ENCODE assay signal across 8 mouse cellular contexts in the genomic region with DNA sequence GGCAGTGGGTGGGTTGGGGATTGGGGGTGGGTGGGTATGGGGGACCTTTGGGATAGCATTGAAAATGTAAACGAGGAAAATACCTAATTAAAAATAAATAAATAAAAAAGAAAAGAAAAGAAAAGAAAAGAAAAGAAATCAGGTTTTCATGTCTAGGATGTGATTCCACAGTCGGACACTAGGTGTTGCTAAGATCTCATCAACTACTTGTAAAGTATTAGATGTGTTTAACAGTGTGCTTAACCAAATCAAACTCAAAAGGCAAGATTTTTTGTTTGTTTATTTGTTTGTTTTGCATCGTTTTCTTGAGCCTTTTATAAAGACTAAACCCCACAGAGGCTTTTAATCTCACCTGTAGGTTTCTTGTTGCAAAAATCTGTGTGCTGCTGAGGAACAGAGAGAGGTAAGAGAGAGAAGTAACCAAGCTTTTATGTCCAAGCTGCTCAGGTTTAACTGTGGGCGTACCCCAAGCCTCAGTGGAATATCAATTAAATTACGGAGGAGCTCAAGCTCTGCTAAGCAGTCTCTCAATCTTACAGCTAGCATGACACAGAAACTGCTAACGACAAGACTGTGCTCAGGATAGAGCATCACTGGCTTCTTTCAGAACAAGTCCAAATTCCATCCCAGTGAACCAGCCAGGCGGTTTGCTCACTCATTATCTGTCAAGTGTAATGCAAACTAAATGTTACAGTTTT. TPM values are rescaled to one million over a fixed set of nuclear protein-coding genes. Genes with fewer than 3 reads are reported as not detected.
DNase-seq lines count a peak whose midpoint lies in the region; ATAC-seq and TF ChIP-seq lines count a peak whose summit lies in the region.
"Had no signal": no experiment of that assay in that cellular context is flagged by ENCODE, and none has a peak within 500 bp of the region (broad histone marks: within the 10 kb centered on the region; RNA-seq: fewer than 3 reads in every experiment).

No protein-coding gene starts in this region.

- no peak overlapping the region for H3K4me2 ChIP-seq in midbrain, embryonic 14.5 days (ENCODE audit: low read length)

- TF ChIP-seq EP300 in MEL (IDR thresholded peaks at IDR 0.05; ENCODE audit: low read depth in 1 of 2, low read length in 2 of 2): no peak

- H3K27ac ChIP-seq in MEL (ENCODE audit: control insufficient read depth, low read depth, low read length): no peak overlapping the region
- no peak overlapping the region for H3K27ac ChIP-seq in midbrain, embryonic 14.5 days (replicated peaks; ENCODE audit: low read depth, low read length)

- no peaks in the 10 kb centered on the region for H3K79me2 ChIP-seq in MEL (ENCODE audit: control insufficient read depth, insufficient read depth, low read length, poor library complexity)

- H3K9me3 ChIP-seq in MEL (replicated peaks; ENCODE audit: insufficient read depth, low read length): no peaks in the 10 kb centered on the region
- no peaks in the 10 kb centered on the region for H3K9me3 ChIP-seq in midbrain, embryonic 14.5 days (ENCODE audit: control insufficient read depth, low read length)

- no peaks in the 10 kb centered on the region for H3K4me1 ChIP-seq in MEL (ENCODE audit: control insufficient read depth in 1 of 2, insufficient read depth in 2 of 2, low read length in 2 of 2)
- H3K4me1 ChIP-seq in midbrain, embryonic 14.5 days (ENCODE audit: control insufficient read depth, insufficient read depth, low read length): no peaks in the 10 kb centered on the region

- no peaks in the 10 kb centered on the region for H3K27me3 ChIP-seq in MEL (ENCODE audit: control insufficient read depth in 1 of 2, insufficient read depth in 2 of 2, low read length in 2 of 2)
- H3K27me3 ChIP-seq in midbrain, embryonic 14.5 days (ENCODE audit: control insufficient read depth, insufficient read depth, low read length): no peaks in the 10 kb centered on the region

- no peaks in the 10 kb centered on the region for H3K36me3 ChIP-seq in MEL (ENCODE audit: control insufficient read depth in 1 of 2, insufficient read depth in 2 of 2, low read length in 2 of 2)
- H3K36me3 ChIP-seq in midbrain, embryonic 14.5 days (ENCODE audit: control insufficient read depth, insufficient read depth, low read length): no peaks in the 10 kb centered on the region

- TF ChIP-seq POLR2A in MEL (IDR thresholded peaks at IDR 0.05; ENCODE audit: control insufficient read depth in 1 of 2, insufficient read depth in 1 of 2, low read depth in 1 of 2, low read length in 2 of 2, poor library complexity in 1 of 2): no peak

- DNase-seq in left cerebral cortex, adult 18-20 months (ENCODE audit: low spot score in 2 of 2): peak; percentile 3 to 25
- no peak for DNase-seq in left cerebral cortex, postnatal 4 days
- DNase-seq in MEL (ENCODE audit: low read depth, low spot score): peak; percentile 1
- DNase-seq in adipocyte (ENCODE audit: low spot score): peak; percentile 31
- peak; percentile 75 for DNase-seq in midbrain, embryonic 14.5 days
- DNase-seq in ovary, adult 18-20 months (ENCODE audit: low spot score): no peak
- DNase-seq: thymus, postnatal 14 days had no signal

- peak; percentile 26 for TF ChIP-seq RAD21 in MEL (IDR thresholded peaks at IDR 0.05; ENCODE audit: low read depth, low read length)

- intact Hi-C loops in left cerebral cortex, postnatal 4 days (cut with DNase I): loop anchor here (5.0 kb wide), 2 partner anchors 1532 to 1927 kb away; no protein-coding TSS in a partner anchor

- H3K9ac ChIP-seq in MEL (ENCODE audit: control insufficient read depth, low read depth, low read length, poor library complexity, severe bottlenecking): no peak overlapping the region
- H3K9ac ChIP-seq in midbrain, embryonic 14.5 days (replicated peaks; ENCODE audit: low read length): no peak overlapping the region

- ATAC-seq in midbrain, embryonic 14.5 days (ENCODE audit: low FRiP score, low TSS enrichment): no peak
- ATAC-seq in megakaryocyte-erythroid progenitor cell, adult 5-6 weeks (replicated peaks; ENCODE audit: low FRiP score, low TSS enrichment, poor library complexity, severe bottlenecking): no peak

- H3K4me3 ChIP-seq in MEL (ENCODE audit: control insufficient read depth in 1 of 2, insufficient read depth in 1 of 2, low read depth in 2 of 2, low read length in 2 of 2): no peak overlapping the region
- no peak overlapping the region for H3K4me3 ChIP-seq in midbrain, embryonic 14.5 days (replicated peaks; ENCODE audit: low read depth, low read length)

- peak in 1 of 3 experiments; percentile 15; a peak in 1 of 6 replicates for TF ChIP-seq CTCF in MEL (IDR thresholded peaks at IDR 0.05 in 2 of 3, conservative IDR thresholded peaks at IDR 0.05 in 1 of 3; ENCODE audit: control insufficient read depth in 1 of 3, insufficient read depth in 1 of 3, low read depth in 2 of 3, low read length in 3 of 3, poor library complexity in 1 of 3, severe bottlenecking in 1 of 3)

- WGBS in midbrain, embryonic 14.5 days: 36% methylated on average over 7 of the region's 7 CpGs

TF ChIP-seq in MEL, 35 proteins besides CTCF, POLR2A, EP300 and RAD21:
- TF ChIP-seq MAFK (IDR thresholded peaks at IDR 0.05; ENCODE audit: borderline replicate concordance, low read depth, low read length) (no peak), E2F4 (IDR thresholded peaks at IDR 0.05; ENCODE audit: borderline replicate concordance, low read depth, low read length) (no peak)

RNA-seq across cellular contexts. Expression of a gene that starts 35.3 kb away (rescaled TPM):
- 1 to 10 TPM; 2.9 to 4.5 TPM for total RNA-seq in left cerebral cortex, adult 18-20 months (2021)
- under 1 TPM; 0.16 to 0.24 TPM for total RNA-seq in left cerebral cortex, postnatal 4 days (2021)
- not detected in 2 replicates for total RNA-seq in MEL (2012; rRNA removed)
- polyA plus RNA-seq in MEL (2012; ENCODE audit: insufficient read depth in 1 of 2, insufficient read length in 2 of 2, low read depth in 1 of 2, low replicate concordance in 2 of 2, missing spikeins in 1 of 2): not detected
- polyA plus RNA-seq in midbrain, embryonic 14.5 days (2014; fragmentation: Nextera tagmentation; extraction: Ambion mirVana): 0.39 and 0.51 TPM in 2 replicates
- not detected in 2 replicates for total RNA-seq in megakaryocyte-erythroid progenitor cell, adult 5-6 weeks (2014; fragmentation: Nextera tagmentation)
- not detected in 2 replicates for total RNA-seq in megakaryocyte-erythroid progenitor cell, adult 5-6 weeks (2017)

Comparison
In these comparisons a context has a peak if more than half of its experiments do, and no peak if none do; other contexts are left out.
1. DNase-seq: peak in left cerebral cortex, adult 18-20 months (2 of 2), MEL (single experiment), adipocyte (single experiment) and midbrain, embryonic 14.5 days (single experiment); none in left cerebral cortex, postnatal 4 days (single experiment) and ovary, adult 18-20 months (single experiment).